Mouse (Mus musculus) thymus, adult 18-20 months (tissue): Measurements from ENCODE around the gene Zfp790.
"Not testable (repeated sequence)": the region's sequence is repeated elsewhere in the genome, so short reads cannot be mapped to it uniquely, and the experiment has no call there.

Experiments used
- DNase-seq, 2 experiments: peaks; one replicate each; pipeline ENCODE4 v3.0.0; 2022; ENCODE audit warnings: mixed read lengths in 2 of 2

The Zfp790 gene

DNA sequence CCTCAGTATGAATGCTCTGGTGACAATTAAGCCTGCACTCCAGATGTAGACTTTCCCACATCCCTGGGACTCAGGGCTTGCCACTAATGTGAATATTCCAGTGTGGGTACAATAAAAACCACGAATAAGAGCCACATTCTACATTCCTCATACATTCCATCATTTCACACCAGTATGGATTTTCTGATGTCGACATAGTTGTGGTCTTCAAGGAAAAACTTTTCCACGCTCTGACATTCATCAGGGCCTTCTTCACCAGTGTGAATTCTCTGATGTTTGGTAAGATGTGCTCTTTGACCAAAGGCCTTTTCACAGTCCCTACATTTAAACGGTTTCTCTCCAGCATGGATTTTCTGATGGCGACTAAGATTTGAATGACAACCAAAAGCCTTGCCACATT is 28.7 kb downstream of the Zfp790 start:
- no peak for DNase-seq

GRCm38 (mm10) chr7:29852831-29853218 is 36.9 kb downstream of the Zfp790 start:
- no peak for DNase-seq

GRCm38 (mm10) chr7:29853219-29853842 is 37.4 kb downstream of the Zfp790 start, which contains the start of gene Zfp940:
Gene Zfp940 (minus strand): TSS chr7:29853669.
- DNase-seq, result peak; percentile 66 to 81

GRCm38 (mm10) chr7:29859532-29860517 is 43.9 kb downstream of the Zfp790 start, which contains the start of gene Zfp420:
Gene Zfp420 (plus strand): TSS chr7:29859979.
- DNase-seq, result peak; percentile 79 to 88

DNA sequence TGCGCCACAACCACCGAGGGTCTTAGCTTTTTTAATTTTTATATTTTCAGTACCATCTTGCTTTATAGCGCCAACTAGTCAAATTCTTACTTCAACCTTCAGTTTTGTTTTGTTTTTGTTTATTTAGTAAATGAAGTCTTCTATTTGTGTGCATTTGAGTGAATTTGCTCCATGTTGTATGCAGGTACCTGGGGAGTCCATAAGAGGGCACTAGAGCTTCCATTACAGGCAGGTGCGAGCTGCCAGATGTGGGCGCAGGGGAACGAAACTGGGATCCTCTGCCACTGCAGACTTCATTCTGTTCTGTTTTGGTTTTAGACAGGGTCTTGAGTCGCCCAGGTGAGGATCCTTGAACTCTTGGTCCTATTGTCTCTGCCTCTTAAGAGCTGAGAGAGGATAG is 45.7 kb downstream of the Zfp790 start:
- DNase-seq, result no peak

- no peak for DNase-seq
These were observed 58.3 kb downstream of the Zfp790 start for GRCm38 (mm10) chr7:29874256-29874655.

- not testable (repeated sequence) for DNase-seq
These were observed 61.6 kb downstream of the Zfp790 start for GRCm38 (mm10) chr7:29877561-29877960.

DNA sequence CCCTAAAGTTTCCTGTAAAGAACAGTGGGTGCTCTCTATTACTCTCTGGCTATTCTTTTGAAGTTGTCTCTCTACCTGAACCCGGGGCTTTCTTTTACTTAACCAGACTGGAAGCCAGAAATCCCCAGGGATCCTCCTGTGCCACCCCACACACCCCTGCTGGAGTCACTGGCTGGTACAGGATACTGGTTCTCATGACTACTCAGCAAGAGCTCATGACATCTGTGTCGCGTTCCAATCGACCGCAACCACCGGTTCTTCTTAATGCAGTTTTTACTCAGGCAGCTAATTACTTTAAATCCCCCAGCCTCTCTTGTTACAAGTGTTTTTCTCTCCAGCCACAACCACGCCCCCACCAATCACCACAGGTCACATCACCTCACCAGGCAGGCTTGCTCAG is 64.1 kb downstream of the Zfp790 start:
- DNase-seq, result no peak
